Mouse (Mus musculus): ENCODE measurements at regions not wholly inside any gene's neighbourhood (a gene's known extent, or its start where the extent isn't known, plus 50 kb on each side); places are given as distances from the start of the nearest gene placed in this dataset.

DNA sequence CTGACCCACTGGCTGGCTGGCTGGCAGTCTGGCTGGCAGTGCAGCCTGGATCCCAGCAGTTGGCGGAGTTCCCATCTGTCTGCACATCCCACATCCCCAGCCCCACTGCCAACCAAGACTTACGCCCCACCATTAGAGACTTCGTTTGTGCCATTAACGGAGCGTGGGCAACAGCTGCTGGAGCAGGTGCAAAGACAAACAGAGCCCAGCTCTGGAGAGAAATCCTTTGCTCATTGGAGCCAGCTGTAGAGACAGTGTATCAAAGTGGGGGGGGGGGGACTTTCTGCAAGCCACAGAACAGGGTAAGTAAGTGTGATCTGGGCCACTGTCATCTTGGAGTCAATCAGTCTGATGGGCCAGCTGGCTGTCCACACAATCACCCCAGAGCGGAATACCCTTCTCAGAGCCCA is 52.3 kb downstream of the Rplp1 start:
- TF ChIP-seq POLR2AphosphoS5 (IDR thresholded peaks at IDR 0.05; ENCODE audit: insufficient replicate concordance, low read depth, low read length) = no peak
- TF ChIP-seq TAL1 (conservative IDR thresholded peaks at IDR 0.05; ENCODE audit: low read depth, low read length) = no peak
- no peak for TF ChIP-seq CTCF (IDR thresholded peaks at IDR 0.05; ENCODE audit: low read depth, low read length)
- no peak for TF ChIP-seq GATA2 (IDR thresholded peaks at IDR 0.05; ENCODE audit: borderline replicate concordance, low read depth, low read length)
- DNase-seq (ENCODE audit: low spot score) (no peak), ATAC-seq (ENCODE audit: extremely low read depth, insufficient number of reproducible peaks, low FRiP score, poor library complexity, severe bottlenecking) (no peak)
- H3K27me3 ChIP-seq (ENCODE audit: insufficient read depth, low read length) = peaks cover 6% of the 10 kb centered on the region; the same call in 1 of the 2 replicates
- no peaks in the 10 kb centered on the region for H3K36me3 ChIP-seq (replicated peaks)
- H3K9me3 ChIP-seq (replicated peaks) = no peaks in the 10 kb centered on the region
- no peak overlapping the region for H3K4me3 ChIP-seq (ENCODE audit: low read depth, low read length)
- no peaks in the 10 kb centered on the region for H3K4me1 ChIP-seq (ENCODE audit: insufficient read depth, low read depth, low read length)

DNA sequence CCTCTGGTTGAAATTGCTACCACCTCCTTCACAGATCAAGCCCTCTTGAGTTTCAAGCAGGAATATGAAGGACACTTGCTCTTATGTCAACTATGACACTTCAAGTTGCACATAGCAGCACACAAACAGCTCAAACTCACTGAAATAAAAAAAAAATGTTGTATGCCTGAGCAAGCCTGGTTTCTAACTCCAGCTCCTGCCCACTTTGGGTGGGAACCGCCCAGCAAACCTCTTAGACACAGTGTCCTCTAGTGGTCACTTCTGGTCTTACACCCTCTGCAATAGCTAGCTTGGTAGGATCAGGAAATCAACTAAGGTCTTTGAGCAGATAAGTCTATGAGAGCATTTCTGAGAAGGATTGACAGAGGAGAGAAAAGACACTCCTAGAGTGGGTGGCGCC is 54.2 kb downstream of the Rplp1 start:
- no peak for TF ChIP-seq TAL1 (conservative IDR thresholded peaks at IDR 0.05; ENCODE audit: low read depth, low read length)
- TF ChIP-seq CTCF (IDR thresholded peaks at IDR 0.05; ENCODE audit: low read depth, low read length) = peak; percentile 93
- no peak for TF ChIP-seq POLR2AphosphoS5 (IDR thresholded peaks at IDR 0.05; ENCODE audit: insufficient replicate concordance, low read depth, low read length)
- no peak for TF ChIP-seq GATA1 (IDR thresholded peaks at IDR 0.05; ENCODE audit: borderline replicate concordance, low read length)
- Histone ChIP-seq H3K4me1 (ENCODE audit: insufficient read depth, low read depth, low read length) (no peaks in the 10 kb centered on the region), H3K27me3 (ENCODE audit: insufficient read depth, low read length) (peaks cover 6% of the 10 kb centered on the region; the same call in 1 of the 2 replicates), H3K36me3 (replicated peaks) (no peaks in the 10 kb centered on the region), H3K9me3 (replicated peaks) (no peaks in the 10 kb centered on the region), H3K4me3 (ENCODE audit: low read depth, low read length) (no peak overlapping the region)
- DNase-seq (ENCODE audit: low spot score) = peak; percentile 35
- no peak for ATAC-seq (ENCODE audit: extremely low read depth, insufficient number of reproducible peaks, low FRiP score, poor library complexity, severe bottlenecking)

DNA sequence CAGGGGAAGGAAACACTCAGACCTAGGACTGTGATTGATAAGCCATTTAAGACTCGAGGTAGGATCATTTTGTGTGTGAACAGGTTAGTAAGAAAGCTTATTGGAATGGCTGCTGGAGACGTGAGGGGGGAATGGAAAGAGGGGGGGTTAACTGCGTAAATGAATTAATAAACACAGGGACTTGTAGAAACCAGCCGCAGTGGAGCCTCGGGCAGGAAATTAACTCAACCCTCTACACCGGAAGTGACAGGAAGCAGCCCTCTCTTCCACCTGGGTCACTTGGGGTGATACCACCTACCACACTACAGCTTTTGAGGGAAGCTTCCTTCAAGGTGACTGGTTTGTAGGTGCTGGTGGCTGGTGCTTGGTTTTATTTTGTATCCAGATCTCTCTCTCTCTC is 54.9 kb downstream of the Rplp1 start:
- TF ChIP-seq GATA2 (IDR thresholded peaks at IDR 0.05; ENCODE audit: borderline replicate concordance, low read depth, low read length) (no peak), CTCF (IDR thresholded peaks at IDR 0.05; ENCODE audit: low read depth, low read length) (no peak), POLR2AphosphoS5 (IDR thresholded peaks at IDR 0.05; ENCODE audit: insufficient replicate concordance, low read depth, low read length) (no peak), TAL1 (conservative IDR thresholded peaks at IDR 0.05; ENCODE audit: low read depth, low read length) (no peak), GATA1 (IDR thresholded peaks at IDR 0.05; ENCODE audit: borderline replicate concordance, low read length) (no peak)
- H3K36me3 ChIP-seq (replicated peaks) = no peaks in the 10 kb centered on the region
- no peak overlapping the region for H3K4me3 ChIP-seq (ENCODE audit: low read depth, low read length)
- H3K9me3 ChIP-seq (replicated peaks) = no peaks in the 10 kb centered on the region
- ATAC-seq (ENCODE audit: extremely low read depth, insufficient number of reproducible peaks, low FRiP score, poor library complexity, severe bottlenecking) (no peak), DNase-seq (ENCODE audit: low spot score) (no peak)
- H3K27me3 ChIP-seq (ENCODE audit: insufficient read depth, low read length) = peaks cover 6% of the 10 kb centered on the region; the same call in 1 of the 2 replicates
- H3K4me1 ChIP-seq (ENCODE audit: insufficient read depth, low read depth, low read length) = no peaks in the 10 kb centered on the region

DNA sequence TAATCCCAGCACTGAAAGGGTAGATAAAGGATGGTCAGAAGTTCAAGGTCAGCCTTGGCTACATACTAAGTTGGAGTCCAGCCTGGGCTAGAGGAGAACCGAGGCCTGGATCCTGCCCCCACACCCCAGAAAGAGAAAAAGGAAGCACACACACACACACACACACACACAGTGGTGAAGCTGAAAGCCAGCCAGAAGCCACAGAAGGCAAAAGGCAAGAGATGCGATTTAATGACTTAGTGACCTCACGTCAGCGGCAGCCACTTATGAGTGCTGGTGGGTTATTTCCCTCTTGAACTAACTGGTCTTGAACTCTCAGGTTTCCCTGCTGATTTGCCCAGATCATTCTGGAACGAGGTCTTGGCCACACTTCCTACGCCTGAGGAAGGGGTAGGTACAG is 56.5 kb downstream of the Rplp1 start:
- Histone ChIP-seq H3K4me1 (ENCODE audit: insufficient read depth, low read depth, low read length) (no peaks in the 10 kb centered on the region), H3K27me3 (ENCODE audit: insufficient read depth, low read length) (peaks cover 6% of the 10 kb centered on the region; the same call in 1 of the 2 replicates), H3K4me3 (ENCODE audit: low read depth, low read length) (no peak overlapping the region), H3K36me3 (replicated peaks) (no peaks in the 10 kb centered on the region), H3K9me3 (replicated peaks) (no peaks in the 10 kb centered on the region)
- ATAC-seq (ENCODE audit: extremely low read depth, insufficient number of reproducible peaks, low FRiP score, poor library complexity, severe bottlenecking) = no peak
- no peak for DNase-seq (ENCODE audit: low spot score)
- TF ChIP-seq TAL1 (conservative IDR thresholded peaks at IDR 0.05; ENCODE audit: low read depth, low read length) (no peak), GATA2 (IDR thresholded peaks at IDR 0.05; ENCODE audit: borderline replicate concordance, low read depth, low read length) (no peak), POLR2AphosphoS5 (IDR thresholded peaks at IDR 0.05; ENCODE audit: insufficient replicate concordance, low read depth, low read length) (no peak), CTCF (IDR thresholded peaks at IDR 0.05; ENCODE audit: low read depth, low read length) (no peak), GATA1 (IDR thresholded peaks at IDR 0.05; ENCODE audit: borderline replicate concordance, low read length) (no peak)

DNA sequence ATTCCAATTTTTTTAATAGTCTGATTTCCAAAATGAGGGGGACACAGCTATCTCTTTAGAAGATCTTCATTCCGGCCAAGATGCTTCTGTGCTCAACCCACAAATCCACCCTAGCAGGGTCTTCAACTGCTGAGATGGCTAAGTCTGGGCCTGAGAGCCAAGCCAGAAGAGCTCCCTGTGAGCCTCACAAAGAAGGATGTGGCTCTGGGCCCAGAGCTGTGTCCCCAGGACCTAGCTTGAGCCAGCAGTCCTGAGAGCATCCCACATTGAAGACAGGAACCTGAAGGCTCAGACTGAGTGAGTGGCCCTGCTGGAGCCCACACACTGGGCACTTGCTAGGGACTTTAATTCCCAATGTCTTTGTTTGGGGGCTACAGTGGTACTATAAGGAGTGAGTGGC is 57.7 kb downstream of the Rplp1 start:
- H3K9me3 ChIP-seq (replicated peaks) = no peaks in the 10 kb centered on the region
- DNase-seq (ENCODE audit: low spot score) = no peak
- peaks cover 6% of the 10 kb centered on the region; the same call in 1 of the 2 replicates for H3K27me3 ChIP-seq (ENCODE audit: insufficient read depth, low read length)
- no peak overlapping the region for H3K4me3 ChIP-seq (ENCODE audit: low read depth, low read length)
- ATAC-seq (ENCODE audit: extremely low read depth, insufficient number of reproducible peaks, low FRiP score, poor library complexity, severe bottlenecking) = no peak
- no peaks in the 10 kb centered on the region for H3K36me3 ChIP-seq (replicated peaks)
- H3K4me1 ChIP-seq (ENCODE audit: insufficient read depth, low read depth, low read length) = no peaks in the 10 kb centered on the region
- TF ChIP-seq GATA2 (IDR thresholded peaks at IDR 0.05; ENCODE audit: borderline replicate concordance, low read depth, low read length) (no peak), TAL1 (conservative IDR thresholded peaks at IDR 0.05; ENCODE audit: low read depth, low read length) (no peak), GATA1 (IDR thresholded peaks at IDR 0.05; ENCODE audit: borderline replicate concordance, low read length) (no peak), CTCF (IDR thresholded peaks at IDR 0.05; ENCODE audit: low read depth, low read length) (no peak), POLR2AphosphoS5 (IDR thresholded peaks at IDR 0.05; ENCODE audit: insufficient replicate concordance, low read depth, low read length) (no peak)

DNA sequence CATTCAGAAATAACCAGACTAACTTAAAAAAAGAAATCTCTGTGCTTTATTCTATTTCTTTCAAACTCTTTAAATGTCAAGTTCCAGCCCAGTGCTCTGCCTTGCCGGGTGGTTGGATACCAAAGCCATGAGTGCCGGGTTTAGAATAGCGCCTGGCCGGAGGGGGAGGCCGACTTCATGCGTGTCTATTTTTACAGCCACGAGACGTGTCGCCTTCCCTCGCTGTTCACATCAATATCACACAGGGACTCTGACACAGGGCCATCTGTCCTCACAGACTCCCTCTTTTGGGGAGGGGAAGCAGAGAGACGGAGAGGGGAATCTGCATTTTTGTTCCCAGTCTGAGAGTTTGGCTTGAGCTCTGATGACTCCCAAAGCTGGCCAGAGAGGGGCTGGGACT is 58.7 kb downstream of the Rplp1 start:
- ATAC-seq (ENCODE audit: extremely low read depth, insufficient number of reproducible peaks, low FRiP score, poor library complexity, severe bottlenecking) (no peak), DNase-seq (ENCODE audit: low spot score) (no peak)
- H3K4me1 ChIP-seq (ENCODE audit: insufficient read depth, low read depth, low read length) = no peaks in the 10 kb centered on the region
- no peaks in the 10 kb centered on the region for H3K9me3 ChIP-seq (replicated peaks)
- no peak overlapping the region for H3K4me3 ChIP-seq (ENCODE audit: low read depth, low read length)
- H3K36me3 ChIP-seq (replicated peaks) = no peaks in the 10 kb centered on the region
- TF ChIP-seq POLR2AphosphoS5 (IDR thresholded peaks at IDR 0.05; ENCODE audit: insufficient replicate concordance, low read depth, low read length) (no peak), GATA2 (IDR thresholded peaks at IDR 0.05; ENCODE audit: borderline replicate concordance, low read depth, low read length) (no peak), CTCF (IDR thresholded peaks at IDR 0.05; ENCODE audit: low read depth, low read length) (no peak), GATA1 (IDR thresholded peaks at IDR 0.05; ENCODE audit: borderline replicate concordance, low read length) (no peak), TAL1 (conservative IDR thresholded peaks at IDR 0.05; ENCODE audit: low read depth, low read length) (no peak)
- H3K27me3 ChIP-seq (ENCODE audit: insufficient read depth, low read length) = peaks cover 6% of the 10 kb centered on the region; the same call in 1 of the 2 replicates

All from G1E (cell line).